Mouse (Mus musculus) lung, postnatal 0 days (tissue): ENCODE results near the gene Ovca2.

ENCODE experiments used
- CTCF ChIP-seq: IDR thresholded peaks from 2 replicates; pipeline ENCODE4 v1.5.1; 2016; ENCODE audit warnings: antibody characterized with exemption, mild to moderate bottlenecking
- EP300 ChIP-seq: IDR thresholded peaks from 2 replicates; pipeline ENCODE4 v1.6.1; 2016; ENCODE audit warnings: antibody characterized with exemption, mild to moderate bottlenecking, control low read depth

DNA sequence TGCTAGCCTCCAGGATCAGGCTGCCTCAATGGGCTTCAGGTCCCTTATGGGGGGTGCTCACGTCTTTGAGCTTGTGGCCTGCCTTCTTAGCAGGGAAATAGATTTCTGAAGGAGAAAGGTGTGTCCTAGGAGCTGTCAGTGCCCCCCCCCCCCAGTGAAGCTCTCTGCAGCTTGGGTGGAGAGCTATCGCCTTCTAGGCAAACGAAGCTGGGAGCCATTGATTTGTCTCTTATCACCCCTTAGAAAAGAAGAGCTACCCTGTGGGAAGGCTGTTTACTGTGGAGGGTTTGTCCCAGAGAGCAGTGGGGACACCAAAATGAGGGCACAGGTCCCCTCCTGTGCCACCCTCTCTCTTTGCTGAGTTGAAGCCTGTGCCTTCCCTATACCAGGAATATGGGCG, 31.5 kb upstream of the Ovca2 start:
- TF ChIP-seq CTCF (no peak), EP300 (no peak)
